Mouse (Mus musculus) embryonic facial prominence, embryonic 14.5 days (tissue): ENCODE data around the gene Tmem43. TPM values are rescaled to one million over a fixed set of nuclear protein-coding genes. Genes with fewer than 3 reads are reported as not detected.

Source experiments
- ATAC-seq: fragments of 200-750 bp; cut with Nextera tagmentation; 2 replicates; pipeline ENCODE4 v1.8.0; 2017; ENCODE audit warnings: low read depth, moderate number of reproducible peaks, moderate TSS enrichment
- DNase-seq: peaks from one replicate; pipeline ENCODE4 v3.0.0-alpha.2; 2015; ENCODE audit warnings: low spot score
- H3K27ac ChIP-seq: fragments of 300-500 bp; sonication (generic); replicated peaks from 2 replicates; pipeline ENCODE4 v1.5.1; 2014; ENCODE audit warnings: low read depth, mild to moderate bottlenecking, low read length, moderate library complexity
- H3K27me3 ChIP-seq: fragments of 300-500 bp; sonication (generic); replicated peaks from 2 replicates; pipeline ENCODE4 v1.6.1; 2014; ENCODE audit warnings: low read length; ENCODE audit not compliant: control insufficient read depth, insufficient read depth
- H3K36me3 ChIP-seq: fragments of 300-500 bp; sonication (generic); 2 replicates; pipeline ENCODE4 v1.6.1; 2014; ENCODE audit warnings: low read length, mixed read lengths; ENCODE audit not compliant: control insufficient read depth, insufficient read depth
- H3K4me1 ChIP-seq: fragments of 300-500 bp; sonication (generic); 2 replicates; pipeline ENCODE4 v1.6.1; 2014; ENCODE audit warnings: antibody characterized with exemption, low read length; ENCODE audit not compliant: control insufficient read depth, insufficient read depth
- H3K4me2 ChIP-seq: fragments of 300-500 bp; sonication (generic); 2 replicates; pipeline ENCODE4 v1.6.1; 2014; ENCODE audit warnings: low read depth, mild to moderate bottlenecking, low read length, moderate library complexity, mixed read lengths
- H3K4me3 ChIP-seq: fragments of 300-500 bp; sonication (generic); 2 replicates; pipeline ENCODE4 v1.5.1; 2014; ENCODE audit warnings: low read depth, mild to moderate bottlenecking, low read length
- H3K9ac ChIP-seq: fragments of 300-500 bp; sonication (generic); 2 replicates; pipeline ENCODE4 v1.6.1; 2014; ENCODE audit warnings: low read depth, mild to moderate bottlenecking, low read length, moderate library complexity, mixed read lengths
- H3K9me3 ChIP-seq: fragments of 300-500 bp; sonication (generic); 2 replicates; pipeline ENCODE4 v1.6.1; 2016; ENCODE audit warnings: low read length; ENCODE audit not compliant: control insufficient read depth
- WGBS: fragments of 180-500 bp; shearing (Covaris S2); extraction: QIAGEN DNeasy Blood & Tissue Kit; methylation state at CpG from one replicate; pipeline ENCODE4 v1.1.7; 2014; 5-methylcytosine and 5-hydroxymethylcytosine counted together
- polyA plus RNA-seq: library from polyadenylated mRNA; unstranded; fragments of >200 nt; fragmentation: Nextera tagmentation; extraction: Ambion mirVana; gene quantifications from 2 replicates; pipeline ENCODE4 v1.2.1, GENCODE M21; 2014

Tmem43 gene
- polyA plus RNA-seq, 1 experiment from 2014 or later = 69.5 TPM

- WGBS = 81% methylated on average over 2 of the region's 2 CpGs
- Histone ChIP-seq H3K27me3 (no peaks in the 10 kb centered on the region), H3K9me3 (no peaks in the 10 kb centered on the region), H3K4me2 (no peak overlapping the region), H3K4me3 (no peak overlapping the region), H3K27ac (no peak overlapping the region), H3K4me1 (peaks cover 17% of the 10 kb centered on the region), H3K9ac (0 out of 2 replicates have a peak overlapping the region, but pooled peaks have one; percentile 5), H3K36me3 (peaks cover 48% of the 10 kb centered on the region)
- no peak for ATAC-seq
- no peak for DNase-seq
Observed at GRCm38 (mm10) chr6:91476541-91476940, 3.0 kb downstream of the Tmem43 start.

GRCm38 (mm10) chr6:91483371-91483770 lies 9.9 kb downstream of the Tmem43 start:
- Histone ChIP-seq H3K9me3 (no peaks in the 10 kb centered on the region), H3K9ac (no peak overlapping the region), H3K4me3 (no peak overlapping the region), H3K27ac (no peak overlapping the region), H3K27me3 (no peaks in the 10 kb centered on the region), H3K4me1 (no peaks in the 10 kb centered on the region), H3K4me2 (no peak overlapping the region), H3K36me3 (peaks cover 98% of the 10 kb centered on the region)
- ATAC-seq = no peak
- WGBS = 93% methylated on average over 2 of the region's 2 CpGs
- no peak for DNase-seq

GRCm38 (mm10) chr6:91486736-91487453 lies 13.4 kb downstream of the Tmem43 start:
- no peak overlapping the region for H3K9ac ChIP-seq
- H3K9me3 ChIP-seq = no peaks in the 10 kb centered on the region
- WGBS = 88% methylated on average over 15 of the region's 15 CpGs
- no peak for DNase-seq
- no peaks in the 10 kb centered on the region for H3K4me1 ChIP-seq
- no peak overlapping the region for H3K4me2 ChIP-seq
- ATAC-seq = no peak
- no peak overlapping the region for H3K4me3 ChIP-seq
- no peak overlapping the region for H3K27ac ChIP-seq
- H3K27me3 ChIP-seq = no peaks in the 10 kb centered on the region
- peaks cover 93% of the 10 kb centered on the region for H3K36me3 ChIP-seq

DNA sequence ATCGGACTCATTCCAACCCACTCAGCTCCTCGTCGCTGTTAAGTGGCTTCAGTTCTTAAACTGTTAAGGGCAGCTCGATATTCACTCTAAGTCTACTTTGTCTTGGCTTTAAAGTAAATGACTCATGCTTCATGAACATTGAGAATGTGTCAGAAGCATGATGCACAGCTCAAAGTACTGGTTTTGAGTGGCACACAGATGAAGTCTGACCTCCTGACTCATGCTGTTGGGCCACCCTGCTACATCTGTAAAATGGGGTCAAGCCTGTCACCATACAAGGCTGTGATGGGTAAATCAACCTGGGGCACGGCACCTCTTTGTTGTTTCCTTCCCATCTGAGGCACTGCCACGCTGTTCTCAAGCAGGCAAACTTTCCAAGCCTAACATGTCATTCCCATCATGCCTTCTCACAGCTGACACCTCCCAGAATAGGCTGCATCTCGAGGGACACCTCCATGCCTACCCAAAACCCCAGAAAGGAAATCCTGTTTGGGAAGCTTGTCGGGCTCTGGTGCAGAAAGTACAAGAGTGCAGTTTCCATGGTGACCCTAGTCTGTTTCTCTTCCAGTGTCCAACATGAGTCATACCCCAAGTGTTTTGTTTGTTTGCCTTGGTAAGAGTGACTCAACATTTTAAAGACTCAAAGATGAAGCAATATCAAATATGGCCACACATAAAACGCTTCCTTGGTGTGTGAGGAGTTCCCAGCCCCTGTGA lies 15.2 kb downstream of the Tmem43 start:
- H3K27ac ChIP-seq = no peak overlapping the region
- peak; percentile 58 for DNase-seq
- H3K27me3 ChIP-seq = no peaks in the 10 kb centered on the region
- WGBS = 78% methylated on average over 9 of the region's 9 CpGs
- H3K4me1 ChIP-seq = no peaks in the 10 kb centered on the region
- no peak overlapping the region for H3K9ac ChIP-seq
- no peak for ATAC-seq
- H3K36me3 ChIP-seq = peaks cover 86% of the 10 kb centered on the region
- H3K9me3 ChIP-seq = no peaks in the 10 kb centered on the region
- no peak overlapping the region for H3K4me2 ChIP-seq
- no peak overlapping the region for H3K4me3 ChIP-seq

DNA sequence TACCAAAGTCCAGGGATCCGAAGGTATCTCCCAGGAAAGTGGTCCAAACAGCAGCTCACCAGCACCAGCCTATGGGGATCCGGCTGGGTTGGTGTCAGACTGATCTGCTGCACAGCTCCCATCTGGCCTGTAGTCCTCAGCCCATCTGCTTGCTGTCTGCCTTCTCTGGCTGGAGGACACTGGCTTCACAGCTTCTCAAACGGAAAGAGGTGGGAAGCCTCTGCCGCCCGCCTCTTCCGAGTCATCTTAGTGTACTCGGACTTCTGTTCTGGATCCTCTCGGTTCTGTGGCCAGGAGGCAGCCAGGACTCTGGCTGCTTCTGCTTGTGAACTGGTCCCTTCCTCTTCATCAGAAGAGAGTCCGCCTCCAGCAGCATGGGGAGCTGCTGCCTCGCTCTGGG lies 16.4 kb downstream of the Tmem43 start:
- Histone ChIP-seq H3K9ac (no peak overlapping the region), H3K27me3 (no peaks in the 10 kb centered on the region), H3K36me3 (peaks cover 82% of the 10 kb centered on the region), H3K4me3 (no peak overlapping the region), H3K27ac (no peak overlapping the region), H3K9me3 (no peaks in the 10 kb centered on the region), H3K4me1 (no peaks in the 10 kb centered on the region), H3K4me2 (no peak overlapping the region)
- 87% methylated on average over 10 of the region's 10 CpGs for WGBS
- no peak for DNase-seq
- no peak for ATAC-seq

- ATAC-seq (no peak), DNase-seq (no peak)
- WGBS = 63% methylated on average over 6 of the region's 6 CpGs
- no peak overlapping the region for H3K9ac ChIP-seq
- no peaks in the 10 kb centered on the region for H3K9me3 ChIP-seq
- H3K4me1 ChIP-seq = no peaks in the 10 kb centered on the region
- H3K27ac ChIP-seq = no peak overlapping the region
- peaks cover 77% of the 10 kb centered on the region for H3K36me3 ChIP-seq
- no peak overlapping the region for H3K4me3 ChIP-seq
- H3K27me3 ChIP-seq = no peaks in the 10 kb centered on the region
- no peak overlapping the region for H3K4me2 ChIP-seq
Observed at GRCm38 (mm10) chr6:91491004-91491403, 17.5 kb downstream of the Tmem43 start.

DNA sequence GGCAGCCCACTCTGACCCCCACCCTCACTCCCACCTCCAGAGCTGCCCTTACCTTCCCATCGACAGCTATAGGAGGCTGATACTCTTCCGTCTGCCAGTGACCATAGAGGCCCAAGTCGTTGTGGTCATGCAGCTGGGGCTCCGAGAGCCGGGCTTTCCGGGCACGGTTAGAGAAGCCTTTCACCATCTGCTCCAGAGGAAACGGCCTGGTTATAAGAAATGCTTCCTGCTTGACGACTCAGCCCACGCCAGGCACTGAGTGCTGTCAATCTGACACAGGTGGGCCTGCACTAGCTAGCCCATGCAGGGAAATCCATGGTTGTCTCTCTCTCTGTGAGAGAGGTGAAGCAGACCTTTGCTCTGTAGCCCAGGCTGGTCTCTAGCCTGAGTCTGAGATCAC lies 19.6 kb downstream of the Tmem43 start:
- H3K9ac ChIP-seq = no peak overlapping the region
- H3K4me2 ChIP-seq = no peak overlapping the region
- DNase-seq (no peak), ATAC-seq (no peak)
- H3K36me3 ChIP-seq = peaks cover 77% of the 10 kb centered on the region
- H3K27ac ChIP-seq = no peak overlapping the region
- 87% methylated on average over 10 of the region's 10 CpGs for WGBS
- H3K4me1 ChIP-seq = no peaks in the 10 kb centered on the region
- no peaks in the 10 kb centered on the region for H3K9me3 ChIP-seq
- H3K4me3 ChIP-seq = no peak overlapping the region
- no peaks in the 10 kb centered on the region for H3K27me3 ChIP-seq

DNA sequence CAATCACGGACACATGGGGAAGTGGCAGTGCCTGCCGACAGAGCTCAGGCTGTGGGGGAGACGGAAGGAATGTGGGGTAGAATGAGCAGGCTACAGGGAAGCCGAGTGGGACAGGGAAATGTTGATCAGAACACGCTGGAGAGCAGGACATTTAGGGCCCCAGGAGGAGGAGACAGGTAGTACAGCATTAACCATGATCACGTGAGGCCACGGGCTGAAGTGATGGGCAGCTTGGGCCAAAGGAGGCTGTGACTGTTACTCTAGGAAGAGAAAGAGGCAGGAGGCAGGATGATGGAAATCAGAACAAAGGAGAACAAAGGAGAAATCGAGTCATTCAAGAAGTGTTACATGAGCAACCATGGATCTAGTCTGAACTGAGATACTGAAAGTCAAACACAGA lies 21.0 kb downstream of the Tmem43 start:
- no peaks in the 10 kb centered on the region for H3K4me1 ChIP-seq
- H3K4me3 ChIP-seq = no peak overlapping the region
- WGBS = 86% methylated on average over 8 of the region's 8 CpGs
- DNase-seq (no peak), ATAC-seq (no peak)
- no peaks in the 10 kb centered on the region for H3K27me3 ChIP-seq
- H3K36me3 ChIP-seq = peaks cover 79% of the 10 kb centered on the region
- H3K27ac ChIP-seq = no peak overlapping the region
- H3K9ac ChIP-seq = no peak overlapping the region
- no peak overlapping the region for H3K4me2 ChIP-seq
- no peaks in the 10 kb centered on the region for H3K9me3 ChIP-seq

DNA sequence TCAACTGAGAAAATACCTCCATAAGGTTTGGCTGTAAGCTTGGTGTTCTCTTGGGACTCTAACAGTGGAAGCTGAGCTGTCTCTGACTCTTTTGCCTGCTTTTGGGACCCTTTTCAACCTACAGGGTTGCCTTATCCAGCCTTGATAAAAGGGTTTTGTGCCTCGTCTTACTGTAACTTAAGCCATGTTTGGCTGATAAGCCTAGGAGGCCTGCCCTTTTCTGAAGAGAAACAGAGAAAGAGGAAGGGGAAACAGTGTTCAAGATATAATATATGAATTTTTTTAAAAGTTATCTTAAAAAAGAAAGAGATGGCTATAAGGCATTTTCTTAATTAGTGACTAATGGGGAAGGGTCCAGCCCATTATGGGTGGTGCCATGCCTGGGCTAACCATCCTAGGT lies 29.8 kb downstream of the Tmem43 start:
- no peak for DNase-seq
- Histone ChIP-seq H3K9ac (no peak overlapping the region), H3K27ac (no peak overlapping the region), H3K9me3 (no peaks in the 10 kb centered on the region), H3K27me3 (no peaks in the 10 kb centered on the region), H3K36me3 (peaks cover 94% of the 10 kb centered on the region), H3K4me3 (no peak overlapping the region), H3K4me2 (no peak overlapping the region), H3K4me1 (no peaks in the 10 kb centered on the region)
- no peak for ATAC-seq
- 69% methylated on average over 1 of the region's 1 CpGs for WGBS
